Mouse (Mus musculus) myocyte (in vitro differentiated cells): ENCODE results near the gene Neurl1b.

ENCODE experiments used
- CEBPB ChIP-seq: IDR thresholded peaks from 2 replicates; pipeline ENCODE4 v1.6.1; 2011; ENCODE audit warnings: mild to moderate bottlenecking, moderate library complexity; ENCODE audit not compliant: poor library complexity, insufficient read depth, severe bottlenecking
- MAX ChIP-seq: IDR thresholded peaks from one replicate; pipeline ENCODE4 v1.6.1; 2011; ENCODE audit warnings: low read depth, mild to moderate bottlenecking, control low read depth
- POLR2A ChIP-seq: IDR thresholded peaks from one replicate; pipeline ENCODE4 v1.6.1; 2011; ENCODE audit warnings: low read depth, mild to moderate bottlenecking, control low read depth, moderate library complexity; ENCODE audit not compliant: insufficient read length
- USF1 ChIP-seq: IDR thresholded peaks from one replicate; pipeline ENCODE4 v1.6.1; 2011; ENCODE audit warnings: low read depth, mild to moderate bottlenecking, control low read depth, moderate library complexity

GRCm38 (mm10) chr17:26421561-26421960 lies 6.9 kb downstream of the Neurl1b start:
- TF ChIP-seq MAX (no peak), POLR2A (no peak), CEBPB (no peak), USF1 (no peak)
